Mouse (Mus musculus): ENCODE data around the gene Borcs5. TPM values are rescaled to one million over a fixed set of nuclear protein-coding genes. Genes with fewer than 3 reads are reported as not detected.

Gene Borcs5
- polyA plus RNA-seq, 1 experiment: 4.8 TPM

DNA sequence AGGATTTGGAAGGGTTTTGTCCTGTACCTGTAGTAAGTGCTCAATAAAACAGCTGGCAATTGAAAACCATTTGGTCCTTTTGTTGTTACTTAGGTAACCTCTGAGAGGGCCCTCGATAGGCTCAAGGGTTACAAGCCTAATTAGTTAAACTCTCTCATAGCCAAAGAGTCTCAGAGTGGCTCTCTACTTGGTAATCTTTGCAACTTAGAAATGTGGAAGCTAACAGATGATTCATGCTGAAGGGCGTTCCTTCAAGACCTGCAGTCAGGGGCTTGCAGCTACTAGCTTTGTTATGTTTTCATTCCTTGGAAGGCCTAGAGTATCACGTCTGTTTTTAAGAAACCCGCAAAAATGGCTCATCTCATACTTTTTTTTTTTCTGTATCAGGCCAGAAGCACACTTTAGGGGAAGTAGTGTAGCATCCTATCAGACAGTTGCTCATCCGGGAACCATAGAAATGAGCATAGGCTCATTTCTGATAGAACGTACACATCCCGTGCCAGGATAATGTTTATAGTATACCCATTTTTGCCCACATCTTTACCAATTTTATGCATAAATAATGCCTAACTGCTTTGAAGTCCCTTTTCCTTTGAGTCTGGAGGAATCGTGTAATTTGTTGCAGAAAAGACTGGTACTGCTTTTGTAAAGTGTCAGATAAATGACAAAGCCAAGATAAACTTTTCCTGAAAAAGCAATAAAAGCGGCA, 2.6 kb downstream of the Borcs5 start:
- peak overlapping the region; percentile 96 for H3K9ac ChIP-seq (ENCODE audit: low read depth, poor library complexity, severe bottlenecking)
- TF ChIP-seq CTCF (IDR thresholded peaks at IDR 0.05; ENCODE audit: low read depth, low read length): no peak
- TF ChIP-seq EP300 (IDR thresholded peaks at IDR 0.05; ENCODE audit: insufficient read depth, low read depth, low read length): no peak
- no peak for TF ChIP-seq POLR2A (IDR thresholded peaks at IDR 0.05; ENCODE audit: insufficient read depth, low read length)
- no peaks in the 10 kb centered on the region for H3K27me3 ChIP-seq (ENCODE audit: control insufficient read depth, insufficient read depth, low read length, poor library complexity, severe bottlenecking)
- H3K36me3 ChIP-seq (ENCODE audit: control insufficient read depth, insufficient read depth, low read length, poor library complexity, severe bottlenecking): 0 out of 2 replicates have a peak, but pooled peaks cover 3% of the 10 kb centered on the region
- no peak overlapping the region for H3K27ac ChIP-seq (ENCODE audit: insufficient read depth, low read length)
- H3K9me3 ChIP-seq (replicated peaks; ENCODE audit: control insufficient read depth, insufficient read depth, low read length, poor library complexity, severe bottlenecking): no peaks in the 10 kb centered on the region
- no peak overlapping the region for H3K4me3 ChIP-seq (ENCODE audit: low read depth, low read length)
- no peaks in the 10 kb centered on the region for H3K4me1 ChIP-seq (ENCODE audit: control insufficient read depth, insufficient read depth, low read length)

DNA sequence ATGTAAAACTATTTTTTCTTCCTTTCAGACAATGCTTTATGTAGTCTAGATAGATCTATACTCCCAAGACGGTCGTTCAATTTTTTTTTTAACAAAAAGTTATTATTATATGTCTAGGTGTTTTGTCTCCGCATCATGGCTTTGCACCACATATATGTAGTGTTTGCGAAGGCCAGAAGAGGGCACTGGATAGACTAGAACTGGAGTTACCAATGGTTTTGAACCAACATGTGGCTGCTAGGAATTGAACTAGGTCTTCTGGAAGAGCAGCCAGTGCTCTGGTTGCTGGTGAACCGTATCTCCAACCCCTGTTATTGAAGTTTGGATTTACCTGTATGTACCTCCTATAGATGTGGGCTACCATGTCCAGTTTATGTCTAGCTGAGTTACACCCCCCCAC, 4.0 kb downstream of the Borcs5 start:
- Histone ChIP-seq H3K27ac (ENCODE audit: insufficient read depth, low read length) (no peak overlapping the region), H3K27me3 (ENCODE audit: control insufficient read depth, insufficient read depth, low read length, poor library complexity, severe bottlenecking) (no peaks in the 10 kb centered on the region), H3K9ac (ENCODE audit: low read depth, poor library complexity, severe bottlenecking) (no peak overlapping the region), H3K4me1 (ENCODE audit: control insufficient read depth, insufficient read depth, low read length) (no peaks in the 10 kb centered on the region), H3K4me3 (ENCODE audit: low read depth, low read length) (no peak overlapping the region), H3K36me3 (ENCODE audit: control insufficient read depth, insufficient read depth, low read length, poor library complexity, severe bottlenecking) (0 out of 2 replicates have a peak, but pooled peaks cover 3% of the 10 kb centered on the region), H3K9me3 (replicated peaks; ENCODE audit: control insufficient read depth, insufficient read depth, low read length, poor library complexity, severe bottlenecking) (no peaks in the 10 kb centered on the region)
- TF ChIP-seq POLR2A (IDR thresholded peaks at IDR 0.05; ENCODE audit: insufficient read depth, low read length): no peak
- TF ChIP-seq CTCF (IDR thresholded peaks at IDR 0.05; ENCODE audit: low read depth, low read length): no peak
- no peak for TF ChIP-seq EP300 (IDR thresholded peaks at IDR 0.05; ENCODE audit: insufficient read depth, low read depth, low read length)

DNA sequence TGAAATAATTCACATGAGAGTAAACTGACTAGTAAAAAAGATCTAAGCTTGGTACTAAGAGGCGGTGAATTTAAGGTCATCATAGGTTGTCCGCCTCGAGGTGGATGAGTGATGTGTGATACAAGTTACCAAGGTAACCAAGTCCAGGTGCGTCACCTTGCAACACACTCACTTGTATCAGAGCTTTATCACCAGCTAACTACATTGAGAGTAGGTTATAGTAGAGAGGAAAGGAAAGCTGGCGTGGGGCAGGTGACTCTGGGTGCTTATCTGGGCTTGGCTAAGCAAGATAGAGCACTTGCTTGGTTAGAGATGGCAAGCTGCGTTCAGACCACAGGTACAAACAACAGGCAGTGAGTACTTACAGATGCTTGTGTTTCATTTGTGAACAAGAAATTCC, 7.5 kb downstream of the Borcs5 start:
- TF ChIP-seq EP300 (IDR thresholded peaks at IDR 0.05; ENCODE audit: insufficient read depth, low read depth, low read length) (no peak), CTCF (IDR thresholded peaks at IDR 0.05; ENCODE audit: low read depth, low read length) (no peak), POLR2A (IDR thresholded peaks at IDR 0.05; ENCODE audit: insufficient read depth, low read length) (no peak)
- Histone ChIP-seq H3K9me3 (replicated peaks; ENCODE audit: control insufficient read depth, insufficient read depth, low read length, poor library complexity, severe bottlenecking) (no peaks in the 10 kb centered on the region), H3K4me1 (ENCODE audit: control insufficient read depth, insufficient read depth, low read length) (no peaks in the 10 kb centered on the region), H3K36me3 (ENCODE audit: control insufficient read depth, insufficient read depth, low read length, poor library complexity, severe bottlenecking) (0 out of 2 replicates have a peak, but pooled peaks cover 3% of the 10 kb centered on the region), H3K27me3 (ENCODE audit: control insufficient read depth, insufficient read depth, low read length, poor library complexity, severe bottlenecking) (no peaks in the 10 kb centered on the region), H3K9ac (ENCODE audit: low read depth, poor library complexity, severe bottlenecking) (no peak overlapping the region), H3K27ac (ENCODE audit: insufficient read depth, low read length) (no peak overlapping the region), H3K4me3 (ENCODE audit: low read depth, low read length) (no peak overlapping the region)

DNA sequence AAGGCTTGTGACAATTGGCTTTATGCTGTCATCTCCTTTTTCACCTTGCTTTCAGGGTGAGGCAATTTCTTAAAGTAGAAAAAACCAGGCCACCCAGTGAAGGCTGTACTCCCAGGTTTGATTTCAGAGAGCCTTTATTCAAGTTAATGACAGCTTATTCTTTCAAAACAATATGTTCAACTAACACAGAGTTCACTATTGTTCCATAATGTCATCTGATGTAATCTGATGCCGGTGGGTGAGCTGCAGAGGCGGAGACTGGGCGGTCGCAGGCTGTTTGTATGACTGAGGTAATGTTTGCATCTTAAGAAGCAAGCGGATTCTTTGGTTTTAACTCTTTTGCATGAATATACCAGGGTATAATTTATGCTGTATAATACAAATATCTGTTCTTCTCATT, 8.3 kb downstream of the Borcs5 start:
- no peaks in the 10 kb centered on the region for H3K27me3 ChIP-seq (ENCODE audit: control insufficient read depth, insufficient read depth, low read length, poor library complexity, severe bottlenecking)
- H3K27ac ChIP-seq (ENCODE audit: insufficient read depth, low read length): no peak overlapping the region
- TF ChIP-seq EP300 (IDR thresholded peaks at IDR 0.05; ENCODE audit: insufficient read depth, low read depth, low read length) (0 out of 2 replicates have a peak, but pooled peaks have one; percentile 44), CTCF (IDR thresholded peaks at IDR 0.05; ENCODE audit: low read depth, low read length) (no peak)
- no peak overlapping the region for H3K9ac ChIP-seq (ENCODE audit: low read depth, poor library complexity, severe bottlenecking)
- H3K4me3 ChIP-seq (ENCODE audit: low read depth, low read length): no peak overlapping the region
- 0 out of 2 replicates have a peak, but pooled peaks cover 3% of the 10 kb centered on the region for H3K36me3 ChIP-seq (ENCODE audit: control insufficient read depth, insufficient read depth, low read length, poor library complexity, severe bottlenecking)
- H3K9me3 ChIP-seq (replicated peaks; ENCODE audit: control insufficient read depth, insufficient read depth, low read length, poor library complexity, severe bottlenecking): no peaks in the 10 kb centered on the region
- no peaks in the 10 kb centered on the region for H3K4me1 ChIP-seq (ENCODE audit: control insufficient read depth, insufficient read depth, low read length)

DNA sequence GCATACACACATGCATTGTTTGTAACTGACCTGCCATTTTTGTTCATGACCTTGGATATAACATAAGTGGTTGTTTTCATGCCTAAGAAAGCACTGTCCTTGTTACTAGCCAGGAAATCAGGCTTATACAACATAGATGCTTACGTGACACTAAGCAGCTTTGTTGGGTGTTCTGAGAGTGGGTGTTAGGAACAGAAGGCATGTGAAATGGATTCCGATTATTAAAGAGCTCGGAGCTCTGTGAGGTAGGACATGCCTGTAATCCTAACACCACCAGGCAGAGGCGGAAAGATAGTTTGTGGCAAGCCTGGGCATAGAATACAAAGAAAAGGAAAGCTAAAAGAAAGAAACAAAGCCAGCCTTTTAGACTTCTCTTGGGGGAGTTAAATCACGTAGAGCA, 9.0 kb downstream of the Borcs5 start:
- Histone ChIP-seq H3K9me3 (replicated peaks; ENCODE audit: control insufficient read depth, insufficient read depth, low read length, poor library complexity, severe bottlenecking) (no peaks in the 10 kb centered on the region), H3K36me3 (ENCODE audit: control insufficient read depth, insufficient read depth, low read length, poor library complexity, severe bottlenecking) (0 out of 2 replicates have a peak, but pooled peaks cover 3% of the 10 kb centered on the region), H3K4me1 (ENCODE audit: control insufficient read depth, insufficient read depth, low read length) (no peaks in the 10 kb centered on the region), H3K4me3 (ENCODE audit: low read depth, low read length) (no peak overlapping the region), H3K27ac (ENCODE audit: insufficient read depth, low read length) (peak overlapping the region; percentile 52; the same call in 1 of the 2 replicates), H3K9ac (ENCODE audit: low read depth, poor library complexity, severe bottlenecking) (no peak overlapping the region), H3K27me3 (ENCODE audit: control insufficient read depth, insufficient read depth, low read length, poor library complexity, severe bottlenecking) (no peaks in the 10 kb centered on the region)
- no peak for TF ChIP-seq EP300 (IDR thresholded peaks at IDR 0.05; ENCODE audit: insufficient read depth, low read depth, low read length)
- no peak for TF ChIP-seq POLR2A (IDR thresholded peaks at IDR 0.05; ENCODE audit: insufficient read depth, low read length)
- TF ChIP-seq CTCF (IDR thresholded peaks at IDR 0.05; ENCODE audit: low read depth, low read length): no peak

DNA sequence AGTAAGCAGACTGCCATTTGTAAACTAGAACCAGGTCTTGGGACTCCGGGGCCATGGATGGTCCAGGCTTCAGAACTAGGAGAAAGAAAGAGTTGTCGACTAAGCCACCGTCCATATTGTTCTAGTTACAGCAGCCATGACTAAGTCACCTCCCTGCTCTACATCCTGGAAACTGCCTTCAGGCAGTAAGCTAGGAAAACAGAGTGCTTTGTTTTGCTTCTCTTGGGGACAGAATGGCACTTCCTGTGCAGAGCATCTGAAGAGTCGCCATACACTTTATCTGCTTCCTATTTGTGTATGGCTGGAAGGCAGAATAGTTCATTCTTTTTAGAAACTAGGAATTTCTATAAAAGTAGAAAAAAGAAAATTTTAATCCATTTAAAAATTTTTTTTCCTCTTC, 17.2 kb downstream of the Borcs5 start:
- Histone ChIP-seq H3K36me3 (ENCODE audit: control insufficient read depth, insufficient read depth, low read length, poor library complexity, severe bottlenecking) (no peaks in the 10 kb centered on the region), H3K9me3 (replicated peaks; ENCODE audit: control insufficient read depth, insufficient read depth, low read length, poor library complexity, severe bottlenecking) (no peaks in the 10 kb centered on the region), H3K4me3 (ENCODE audit: low read depth, low read length) (no peak overlapping the region), H3K9ac (ENCODE audit: low read depth, poor library complexity, severe bottlenecking) (no peak overlapping the region), H3K27ac (ENCODE audit: insufficient read depth, low read length) (no peak overlapping the region), H3K27me3 (ENCODE audit: control insufficient read depth, insufficient read depth, low read length, poor library complexity, severe bottlenecking) (no peaks in the 10 kb centered on the region), H3K4me1 (ENCODE audit: control insufficient read depth, insufficient read depth, low read length) (peaks cover 1% of the 10 kb centered on the region)
- TF ChIP-seq CTCF (IDR thresholded peaks at IDR 0.05; ENCODE audit: low read depth, low read length) (no peak), POLR2A (IDR thresholded peaks at IDR 0.05; ENCODE audit: insufficient read depth, low read length) (no peak), EP300 (IDR thresholded peaks at IDR 0.05; ENCODE audit: insufficient read depth, low read depth, low read length) (no peak)
